Mouse (Mus musculus): Measurements from ENCODE around the gene Rmnd5a. TPM values are rescaled to one million over a fixed set of nuclear protein-coding genes. Genes with fewer than 3 reads are reported as not detected.

Rmnd5a gene
- polyA plus RNA-seq, 1 experiment from 2014 or later: 9.9 TPM

DNA sequence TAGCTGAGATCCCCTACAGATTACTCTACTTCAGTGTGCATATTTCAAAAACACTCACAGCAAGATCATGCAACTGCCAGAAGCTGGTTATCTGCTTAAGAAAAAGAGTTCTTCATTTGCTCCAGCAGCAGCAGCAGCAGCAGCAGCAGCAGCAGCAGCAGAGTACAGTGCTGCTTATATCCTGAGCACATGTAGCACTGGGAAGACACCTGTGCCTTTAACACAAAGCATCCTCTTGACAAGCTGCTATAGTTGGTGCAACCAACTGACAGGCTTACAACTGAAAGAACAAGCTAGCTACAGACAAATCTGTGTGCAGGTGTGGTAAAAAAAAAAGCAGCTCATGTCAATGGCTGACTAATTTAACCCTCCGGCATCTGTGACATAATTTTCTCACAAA lies 44.4 kb downstream of the Rmnd5a start:
- Histone ChIP-seq H3K27ac (replicated peaks) (no peak overlapping the region), H3K9me3 (no peaks in the 10 kb centered on the region), H3K4me3 (no peak overlapping the region), H3K36me3 (peaks cover 26% of the 10 kb centered on the region; the same call in 1 of the 2 replicates), H3K4me1 (no peaks in the 10 kb centered on the region), H3K27me3 (no peaks in the 10 kb centered on the region), H3K4me2 (replicated peaks) (no peak overlapping the region), H3K9ac (replicated peaks) (no peak overlapping the region)
- WGBS: 87% methylated on average over 1 of the region's 1 CpGs
- no peak for ATAC-seq (replicated peaks)

DNA sequence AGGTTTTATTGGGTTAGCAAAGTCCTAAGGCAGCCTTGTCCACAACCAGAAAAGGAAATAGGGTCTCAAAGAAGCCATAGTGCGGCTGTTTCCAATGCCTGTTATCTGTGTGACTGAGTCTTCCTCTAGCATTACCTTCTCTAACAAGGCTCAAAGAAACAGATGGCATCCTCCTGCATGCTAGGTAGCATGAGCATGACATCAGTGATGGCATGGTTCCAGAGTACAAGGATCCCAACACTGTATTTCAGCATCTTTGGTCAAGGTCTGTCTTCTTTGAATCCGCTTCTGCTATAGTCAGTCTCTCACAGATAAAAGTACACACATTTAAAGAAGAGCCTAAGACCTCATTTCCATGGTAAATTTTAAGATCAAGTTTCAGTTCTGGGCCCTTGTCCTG lies 49.9 kb downstream of the Rmnd5a start:
- no peak for ATAC-seq (replicated peaks)
- H3K4me2 ChIP-seq (replicated peaks): no peak overlapping the region
- no peaks in the 10 kb centered on the region for H3K9me3 ChIP-seq
- no peak overlapping the region for H3K9ac ChIP-seq (replicated peaks)
- 78% methylated on average over 2 of the region's 2 CpGs for WGBS
- H3K27ac ChIP-seq (replicated peaks): no peak overlapping the region
- H3K4me3 ChIP-seq: no peak overlapping the region
- H3K36me3 ChIP-seq: peaks cover 11% of the 10 kb centered on the region; the same call in 1 of the 2 replicates
- H3K4me1 ChIP-seq: no peaks in the 10 kb centered on the region
- no peaks in the 10 kb centered on the region for H3K27me3 ChIP-seq

DNA sequence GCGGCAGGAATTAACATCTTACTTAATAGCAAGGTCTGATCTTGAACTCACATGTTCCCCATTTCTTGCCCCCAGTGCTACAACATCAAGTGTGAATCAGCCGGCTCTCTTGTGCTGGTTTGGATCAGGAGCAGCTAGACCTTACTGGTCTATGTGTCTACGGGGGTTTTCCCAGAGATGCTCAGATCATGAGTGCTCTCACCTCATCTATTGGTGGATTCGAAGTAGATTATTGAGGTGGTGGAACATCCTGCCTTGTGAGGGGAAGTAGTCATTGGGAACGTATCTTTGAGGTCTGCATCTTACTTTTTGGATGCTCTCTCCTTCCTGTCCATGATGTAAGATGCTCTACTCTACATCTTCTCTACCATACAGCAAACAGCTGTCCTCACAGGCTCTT lies 58.8 kb downstream of the Rmnd5a start:
- Histone ChIP-seq H3K36me3 (no peaks in the 10 kb centered on the region), H3K27ac (replicated peaks) (no peak overlapping the region), H3K4me2 (replicated peaks) (no peak overlapping the region), H3K9ac (replicated peaks) (no peak overlapping the region), H3K4me1 (no peaks in the 10 kb centered on the region), H3K27me3 (no peaks in the 10 kb centered on the region), H3K9me3 (no peaks in the 10 kb centered on the region), H3K4me3 (no peak overlapping the region)
- no peak for ATAC-seq (replicated peaks)
- over 99% methylated on average over 5 of the region's 5 CpGs for WGBS

DNA sequence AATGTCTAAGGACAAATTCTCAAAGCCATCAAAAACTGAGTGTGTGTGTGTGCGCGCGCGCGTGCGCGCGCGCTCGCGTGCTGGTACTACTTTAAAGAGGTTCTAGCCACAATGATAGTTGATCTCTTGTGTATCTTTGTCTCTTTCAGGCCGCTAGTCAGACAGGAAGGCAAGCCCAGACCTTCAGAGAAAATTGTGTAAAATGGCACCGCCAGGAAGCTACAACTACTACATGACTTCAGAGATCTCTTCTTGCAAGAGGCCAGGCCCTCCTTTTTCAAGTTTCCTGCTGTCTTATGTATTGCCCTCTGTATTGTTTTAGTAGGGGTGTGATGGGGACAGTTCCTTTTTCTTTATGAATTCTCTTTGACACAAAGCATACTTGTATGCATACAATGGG lies 63.7 kb downstream of the Rmnd5a start:
- Histone ChIP-seq H3K9me3 (no peaks in the 10 kb centered on the region), H3K36me3 (no peaks in the 10 kb centered on the region), H3K4me3 (no peak overlapping the region), H3K9ac (replicated peaks) (no peak overlapping the region), H3K4me1 (no peaks in the 10 kb centered on the region), H3K4me2 (replicated peaks) (no peak overlapping the region), H3K27ac (replicated peaks) (no peak overlapping the region), H3K27me3 (no peaks in the 10 kb centered on the region)
- ATAC-seq (replicated peaks): no peak
- 95% methylated on average over 13 of the region's 13 CpGs for WGBS

DNA sequence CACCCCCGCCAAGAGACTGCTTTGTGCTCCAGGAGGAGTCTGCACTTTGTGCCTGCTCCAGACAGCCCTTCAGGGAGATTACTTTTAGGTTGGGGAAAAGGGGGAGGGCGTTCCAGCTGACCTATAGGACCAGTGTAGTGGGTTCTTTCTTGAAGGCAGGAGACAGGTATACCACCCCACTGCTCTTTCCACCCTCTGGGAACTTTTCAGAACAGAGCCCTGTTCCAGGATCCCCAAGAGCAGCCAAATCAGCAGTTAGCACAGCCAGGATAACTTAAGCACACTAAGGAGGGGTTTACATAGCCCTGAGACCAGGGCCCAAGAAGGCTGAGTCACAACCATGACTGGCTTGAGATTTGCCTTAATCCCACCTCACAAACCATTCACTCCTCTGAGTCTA lies 65.5 kb downstream of the Rmnd5a start:
- Histone ChIP-seq H3K9me3 (no peaks in the 10 kb centered on the region), H3K4me3 (no peak overlapping the region), H3K9ac (replicated peaks) (no peak overlapping the region), H3K36me3 (no peaks in the 10 kb centered on the region), H3K4me1 (no peaks in the 10 kb centered on the region), H3K27me3 (no peaks in the 10 kb centered on the region), H3K4me2 (replicated peaks) (no peak overlapping the region), H3K27ac (replicated peaks) (no peak overlapping the region)
- 86% methylated on average over 2 of the region's 2 CpGs for WGBS
- no peak for ATAC-seq (replicated peaks)

DNA sequence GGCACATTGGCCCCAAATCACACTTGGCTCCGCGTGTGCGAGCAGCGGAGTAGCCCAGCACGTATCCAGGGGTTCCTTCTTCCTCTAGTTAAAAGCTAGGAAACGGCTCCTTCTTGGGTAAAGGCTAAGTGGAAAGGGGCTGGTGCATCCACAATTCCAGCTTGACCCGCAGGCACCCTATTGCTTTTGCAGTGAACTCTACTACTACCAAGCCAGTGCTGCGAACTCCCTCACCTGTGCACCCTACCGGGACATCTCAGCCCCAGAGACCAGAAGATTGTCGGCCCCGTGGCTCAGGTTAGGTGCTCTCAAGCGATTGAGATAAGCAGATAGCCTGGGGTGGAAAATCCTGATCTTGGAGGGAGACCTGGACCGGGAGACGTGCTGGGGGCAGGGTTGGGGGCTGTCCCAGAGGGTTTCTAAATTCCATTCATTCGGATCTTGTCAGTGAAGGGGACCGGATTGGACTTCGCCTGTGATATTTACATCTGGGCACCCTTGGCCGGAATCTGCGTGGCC lies 66.1 kb downstream of the Rmnd5a start:
- Histone ChIP-seq H3K4me1 (no peaks in the 10 kb centered on the region), H3K36me3 (no peaks in the 10 kb centered on the region), H3K27ac (replicated peaks) (no peak overlapping the region), H3K27me3 (no peaks in the 10 kb centered on the region), H3K9ac (replicated peaks) (no peak overlapping the region), H3K4me2 (replicated peaks) (no peak overlapping the region), H3K4me3 (no peak overlapping the region), H3K9me3 (no peaks in the 10 kb centered on the region)
- no peak for ATAC-seq (replicated peaks)
- WGBS: 92% methylated on average over 19 of the region's 19 CpGs

DNA sequence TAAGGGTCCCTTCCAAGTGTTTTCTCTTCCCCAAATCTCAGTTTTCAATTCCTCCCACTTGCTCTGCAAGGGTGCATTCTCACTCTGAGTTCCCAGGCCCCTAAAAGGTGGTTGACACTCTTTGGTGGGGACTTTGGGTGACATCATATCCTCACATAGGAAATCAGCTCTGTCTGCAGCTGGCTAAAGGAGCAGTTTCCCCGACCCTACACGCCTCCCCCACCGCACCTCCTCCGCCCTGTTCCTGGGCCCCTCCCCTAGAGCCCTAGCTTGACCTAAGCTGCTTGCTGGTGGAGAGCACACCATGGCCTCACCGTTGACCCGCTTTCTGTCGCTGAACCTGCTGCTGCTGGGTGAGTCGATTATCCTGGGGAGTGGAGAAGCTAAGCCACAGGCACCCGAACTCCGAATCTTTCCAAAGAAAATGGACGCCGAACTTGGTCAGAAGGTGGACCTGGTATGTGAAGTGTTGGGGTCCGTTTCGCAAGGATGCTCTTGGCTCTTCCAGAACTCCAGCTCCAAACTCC lies 67.1 kb downstream of the Rmnd5a start, which contains the start of gene Cd8a:
Gene Cd8a (plus strand): TSS at position 179 of the 527 bp plus-strand sequence.
- Histone ChIP-seq H3K4me2 (replicated peaks) (no peak within 1 kb of the TSS), H3K36me3 (no peaks in the 10 kb centered on the region), H3K9ac (replicated peaks) (no peak within 1 kb of the TSS), H3K9me3 (no peaks in the 10 kb centered on the region), H3K27me3 (no peaks in the 10 kb centered on the region), H3K4me1 (no peaks in the 10 kb centered on the region), H3K4me3 (no peak within 1 kb of the TSS), H3K27ac (replicated peaks) (no peak within 1 kb of the TSS)
- WGBS: 79% methylated on average over 14 of the region's 14 CpGs
- ATAC-seq (replicated peaks): no peak

DNA sequence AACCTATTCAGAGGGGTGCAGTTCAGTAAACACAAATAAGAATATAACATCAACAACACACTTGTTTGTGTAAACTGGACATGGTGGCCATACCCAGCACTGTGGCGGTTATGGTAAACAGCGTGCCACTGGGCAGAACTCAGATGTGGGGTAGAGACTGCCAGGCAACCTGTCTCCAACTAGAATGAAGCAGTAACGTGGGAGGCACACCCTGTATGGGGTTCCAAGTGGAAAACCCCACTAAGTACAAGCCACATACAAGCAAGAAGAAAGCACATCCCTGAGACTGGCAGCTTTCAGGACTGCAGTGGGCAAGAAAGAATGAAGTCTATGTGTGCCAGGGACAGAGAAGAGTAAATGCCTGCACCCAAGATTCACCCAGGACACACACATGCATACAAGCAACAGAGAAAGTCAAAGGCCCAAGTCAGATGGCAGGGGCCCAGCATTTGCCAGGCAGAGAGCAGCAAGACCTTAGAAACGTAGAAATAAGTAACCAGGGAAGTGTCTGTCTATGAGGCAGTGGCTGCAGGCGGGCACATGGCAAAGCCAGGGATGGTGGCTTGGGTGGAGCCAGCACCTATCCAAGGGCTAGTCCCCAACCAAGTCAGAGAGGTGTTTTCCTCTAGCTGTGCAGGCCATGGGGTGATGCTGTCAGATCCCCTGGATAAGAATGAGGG lies 68.3 kb downstream of the Rmnd5a start:
- no peak overlapping the region for H3K4me3 ChIP-seq
- ATAC-seq (replicated peaks): no peak
- 84% methylated on average over 5 of the region's 5 CpGs for WGBS

DNA sequence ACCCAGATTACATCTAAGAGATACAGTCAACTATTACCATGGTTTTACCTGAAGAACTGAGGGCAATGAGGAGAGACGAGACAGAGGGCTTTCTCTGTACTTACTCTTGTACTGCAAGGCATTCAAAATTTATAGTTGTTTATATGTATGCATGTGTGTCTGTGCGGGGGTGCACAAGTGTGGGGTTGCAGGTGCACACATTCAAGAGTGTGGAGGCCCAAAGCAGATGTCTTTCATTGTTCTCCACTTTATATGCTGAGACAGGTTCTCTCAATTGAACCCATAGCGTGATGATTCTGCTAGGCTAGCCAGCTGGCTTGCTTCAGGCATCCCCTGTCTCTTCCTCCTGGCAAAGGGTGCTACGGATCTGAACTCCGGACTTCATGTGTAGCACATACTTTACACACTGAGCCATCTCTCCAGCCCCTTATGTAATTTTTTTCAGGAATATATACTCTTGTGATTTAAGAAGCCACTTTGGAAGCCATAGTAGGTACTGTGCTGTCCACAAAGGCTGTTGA lies 69.3 kb downstream of the Rmnd5a start:
- H3K4me2 ChIP-seq (replicated peaks): no peak overlapping the region
- H3K4me3 ChIP-seq: no peak overlapping the region
- H3K27me3 ChIP-seq: no peaks in the 10 kb centered on the region
- no peak for ATAC-seq (replicated peaks)
- H3K9ac ChIP-seq (replicated peaks): no peak overlapping the region
- no peaks in the 10 kb centered on the region for H3K4me1 ChIP-seq
- no peaks in the 10 kb centered on the region for H3K9me3 ChIP-seq
- no peak overlapping the region for H3K27ac ChIP-seq (replicated peaks)
- 88% methylated on average over 5 of the region's 5 CpGs for WGBS
- no peaks in the 10 kb centered on the region for H3K36me3 ChIP-seq

More for the DNA sequence above, 68.3 kb downstream of the Rmnd5a start:
- Histone ChIP-seq H3K36me3 (no peaks in the 10 kb centered on the region), H3K27me3 (no peaks in the 10 kb centered on the region), H3K4me1 (no peaks in the 10 kb centered on the region), H3K4me2 (replicated peaks) (no peak overlapping the region), H3K9me3 (no peaks in the 10 kb centered on the region), H3K27ac (replicated peaks) (no peak overlapping the region), H3K9ac (replicated peaks) (no peak overlapping the region)

DNA sequence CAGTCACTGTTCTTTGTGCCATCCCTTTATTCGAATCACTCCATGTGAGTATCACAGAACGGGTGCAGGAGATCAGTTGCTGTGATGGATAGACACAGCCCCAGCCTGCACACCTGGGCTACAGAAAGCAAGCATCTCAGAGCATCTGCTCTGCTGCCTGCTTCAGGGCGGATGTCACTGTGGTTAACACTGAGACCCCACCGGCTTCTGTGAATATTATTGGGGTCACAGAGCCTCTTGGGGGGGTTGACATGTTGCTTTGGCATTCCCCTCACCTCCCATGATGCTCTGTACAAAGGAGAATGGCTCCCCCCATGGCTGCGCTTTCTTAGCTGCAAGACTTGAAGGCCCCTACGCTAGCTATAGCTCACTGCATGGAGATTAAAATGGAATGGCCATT lies 71.0 kb downstream of the Rmnd5a start:
- Histone ChIP-seq H3K9ac (replicated peaks) (no peak overlapping the region), H3K4me3 (no peak overlapping the region), H3K4me1 (no peaks in the 10 kb centered on the region), H3K36me3 (no peaks in the 10 kb centered on the region), H3K4me2 (replicated peaks) (no peak overlapping the region), H3K27me3 (no peaks in the 10 kb centered on the region), H3K9me3 (no peaks in the 10 kb centered on the region), H3K27ac (replicated peaks) (no peak overlapping the region)
- no peak for ATAC-seq (replicated peaks)
- 92% methylated on average over 6 of the region's 6 CpGs for WGBS

DNA sequence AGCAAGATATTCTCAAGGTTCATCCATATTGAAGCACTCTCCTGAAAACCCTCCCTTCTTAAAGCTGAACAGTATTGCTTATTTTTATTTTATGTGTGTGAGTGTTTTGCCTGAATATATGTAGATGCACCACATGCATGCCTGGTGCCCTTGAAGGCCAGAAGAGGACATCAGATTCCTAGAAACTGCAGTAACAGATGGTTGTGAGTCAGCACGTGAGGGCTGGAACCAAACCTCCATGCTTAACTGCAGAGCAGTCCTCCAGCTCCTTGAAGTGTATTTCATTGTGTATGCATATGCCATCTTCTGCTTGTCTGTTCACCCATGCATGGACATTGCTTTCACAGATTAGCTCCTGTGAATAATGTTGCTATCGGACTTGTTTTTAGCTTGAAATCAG lies 76.4 kb downstream of the Rmnd5a start:
- Histone ChIP-seq H3K4me3 (no peak overlapping the region), H3K4me1 (no peaks in the 10 kb centered on the region), H3K36me3 (no peaks in the 10 kb centered on the region), H3K4me2 (replicated peaks) (no peak overlapping the region), H3K9me3 (no peaks in the 10 kb centered on the region), H3K27ac (replicated peaks) (no peak overlapping the region), H3K9ac (replicated peaks) (no peak overlapping the region), H3K27me3 (no peaks in the 10 kb centered on the region)
- WGBS: 71% methylated on average over 2 of the region's 2 CpGs
- no peak for ATAC-seq (replicated peaks)

DNA sequence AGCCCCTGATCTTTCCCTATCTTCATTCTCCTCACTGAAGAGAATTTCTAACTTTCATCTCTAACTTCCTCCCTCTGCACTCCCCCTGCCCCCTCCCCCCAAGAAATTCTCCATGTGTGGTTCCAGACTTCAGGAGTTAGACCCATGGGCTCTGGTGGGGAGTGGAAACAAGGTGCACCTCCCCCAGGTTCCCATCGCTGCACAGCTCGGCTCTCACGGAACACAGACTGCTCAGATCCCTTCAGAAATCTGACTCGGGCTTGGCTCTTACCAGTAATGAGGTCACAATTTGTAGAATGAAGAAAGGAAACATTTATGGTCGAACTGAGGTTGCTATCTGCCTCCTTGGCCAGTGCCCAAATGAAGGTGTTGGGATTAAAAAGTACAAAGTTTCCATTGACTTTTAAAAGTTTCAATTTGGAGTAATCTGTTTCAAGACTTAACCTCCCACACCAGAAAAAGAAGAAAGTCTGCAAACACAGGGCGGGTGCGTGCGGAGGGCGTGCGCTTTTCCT lies 79.2 kb downstream of the Rmnd5a start:
- ATAC-seq (replicated peaks): no peak
- no peak overlapping the region for H3K4me3 ChIP-seq
- no peak overlapping the region for H3K27ac ChIP-seq (replicated peaks)
- H3K36me3 ChIP-seq: no peaks in the 10 kb centered on the region
- H3K9ac ChIP-seq (replicated peaks): no peak overlapping the region
- H3K4me1 ChIP-seq: no peaks in the 10 kb centered on the region
- no peaks in the 10 kb centered on the region for H3K9me3 ChIP-seq
- WGBS: 86% methylated on average over 10 of the region's 10 CpGs
- no peaks in the 10 kb centered on the region for H3K27me3 ChIP-seq
- H3K4me2 ChIP-seq (replicated peaks): no peak overlapping the region
